Mouse (Mus musculus) forebrain, embryonic 16.5 days (tissue): ENCODE measurements around the gene Patl1. TPM values are rescaled to one million over a fixed set of nuclear protein-coding genes. Genes with fewer than 3 reads are reported as not detected.
A peak's percentile ranks its signal among the peaks of the same experiment; 100 is the strongest.
"Not testable (repeated sequence)": the region's sequence is repeated elsewhere in the genome, so short reads cannot be mapped to it uniquely, and the experiment has no call there.

Experiments used
- ATAC-seq: fragments of 200-750 bp; cut with Nextera tagmentation; 2 replicates; pipeline ENCODE4 v1.8.0; 2017; ENCODE audit warnings: mild to moderate bottlenecking, moderate library complexity
- H3K27ac ChIP-seq: fragments of 300-500 bp; sonication (generic); 2 replicates; pipeline ENCODE4 v1.5.1; 2014; ENCODE audit warnings: low read length, control low read depth
- H3K27me3 ChIP-seq: fragments of 300-500 bp; sonication (generic); replicated peaks from 2 replicates; pipeline ENCODE4 v1.6.1; 2014; ENCODE audit warnings: low read length; ENCODE audit not compliant: control insufficient read depth, insufficient read depth
- H3K36me3 ChIP-seq: fragments of 300-500 bp; sonication (generic); 2 replicates; pipeline ENCODE4 v1.6.1; 2014; ENCODE audit not compliant: control insufficient read depth, insufficient read depth
- H3K4me1 ChIP-seq: fragments of 300-500 bp; sonication (generic); replicated peaks from 2 replicates; pipeline ENCODE4 v1.6.1; 2014; ENCODE audit warnings: low read length; ENCODE audit not compliant: control insufficient read depth, insufficient read depth
- H3K4me2 ChIP-seq: fragments of 300-500 bp; sonication (generic); 2 replicates; pipeline ENCODE4 v1.6.1; 2014; ENCODE audit warnings: mild to moderate bottlenecking, low read length, control low read depth
- H3K4me3 ChIP-seq: fragments of 300-500 bp; sonication (generic); replicated peaks from 2 replicates; pipeline ENCODE4 v1.5.1; 2014; ENCODE audit warnings: mild to moderate bottlenecking, low read length, control low read depth
- H3K9ac ChIP-seq: fragments of 300-500 bp; sonication (generic); replicated peaks from 2 replicates; pipeline ENCODE4 v1.6.1; 2014; ENCODE audit warnings: low read depth, low read length, control low read depth
- H3K9me3 ChIP-seq: fragments of 300-500 bp; sonication (generic); 2 replicates; pipeline ENCODE4 v1.6.1; 2016; ENCODE audit warnings: low read length; ENCODE audit not compliant: control insufficient read depth
- WGBS: fragments of 180-500 bp; shearing (Covaris S2); extraction: QIAGEN DNeasy Blood & Tissue Kit; methylation state at CpG from one replicate; pipeline ENCODE4 v1.1.7; 2014; 5-methylcytosine and 5-hydroxymethylcytosine counted together
- polyA plus RNA-seq: library from polyadenylated mRNA; unstranded; fragments of >200 nt; fragmentation: Nextera tagmentation; extraction: Ambion mirVana; gene quantifications from 2 replicates; pipeline ENCODE4 v1.2.1, GENCODE M21; 2015

The Patl1 gene
- 20.2 and 20.3 TPM in 2 replicates for polyA plus RNA-seq

GRCm38 (mm10) chr19:11912037-11912532 lies at the start of gene Patl1:
Patl1 (plus strand) TSS chr19:11912399.
- Histone ChIP-seq H3K36me3 (peaks cover 3% of the 10 kb centered on the region; the same call in 1 of the 2 replicates), H3K27ac (peak within 1 kb of the TSS; percentile 77), H3K4me3 (peak within 1 kb of the TSS; percentile 56), H3K27me3 (no peaks in the 10 kb centered on the region), H3K9ac (peak within 1 kb of the TSS; percentile 69), H3K4me1 (peaks cover 29% of the 10 kb centered on the region), H3K9me3 (no peaks in the 10 kb centered on the region), H3K4me2 (peak within 1 kb of the TSS; percentile 80)
- ATAC-seq, result peak; percentile 97
- WGBS, result under 1% methylated on average over 50 of the region's 53 CpGs

GRCm38 (mm10) chr19:11867837-11868236 lies 44.4 kb upstream of the Patl1 start:
- Histone ChIP-seq H3K4me1 (no peaks in the 10 kb centered on the region), H3K9me3 (peaks cover 3% of the 10 kb centered on the region; the same call in 1 of the 2 replicates), H3K4me2 (no peak overlapping the region), H3K9ac (no peak overlapping the region), H3K27me3 (no peaks in the 10 kb centered on the region), H3K36me3 (no peaks in the 10 kb centered on the region), H3K4me3 (no peak overlapping the region), H3K27ac (no peak overlapping the region)
- no peak for ATAC-seq
- 78% methylated on average over 2 of the region's 2 CpGs for WGBS

- Histone ChIP-seq H3K27ac (no peak within 1 kb of the TSS), H3K4me1 (no peaks in the 10 kb centered on the region), H3K4me2 (no peak within 1 kb of the TSS), H3K9me3 (no peaks in the 10 kb centered on the region), H3K4me3 (no peak within 1 kb of the TSS), H3K9ac (no peak within 1 kb of the TSS), H3K36me3 (no peaks in the 10 kb centered on the region), H3K27me3 (no peaks in the 10 kb centered on the region)
- ATAC-seq, result no peak
- 52% methylated on average over 1 of the region's 1 CpGs for WGBS
Measured at GRCm38 (mm10) chr19:11875006-11875405, 37.2 kb upstream of the Patl1 start, which contains the start of gene Olfr1419. Olfr1419 (minus strand) TSS chr19:11875106.

GRCm38 (mm10) chr19:11878404-11878803 lies 33.8 kb upstream of the Patl1 start:
- H3K4me3 ChIP-seq, H3K36me3 ChIP-seq, H3K27me3 ChIP-seq, H3K9me3 ChIP-seq, H3K4me1 ChIP-seq, H3K9ac ChIP-seq, H3K4me2 ChIP-seq, H3K27ac ChIP-seq, ATAC-seq: not testable (repeated sequence)
- WGBS, result 69% methylated on average over 22 of the region's 22 CpGs

- H3K9me3 ChIP-seq, result no peaks in the 10 kb centered on the region
- H3K4me3 ChIP-seq, result no peak within 1 kb of the TSS
- no peak for ATAC-seq
- H3K27ac ChIP-seq, result no peak within 1 kb of the TSS
- no peaks in the 10 kb centered on the region for H3K4me1 ChIP-seq
- no peaks in the 10 kb centered on the region for H3K36me3 ChIP-seq
- H3K9ac ChIP-seq, result no peak within 1 kb of the TSS
- H3K4me2 ChIP-seq, result no peak within 1 kb of the TSS
- no peaks in the 10 kb centered on the region for H3K27me3 ChIP-seq
- WGBS, result 58% methylated on average over 1 of the region's 1 CpGs
Measured at GRCm38 (mm10) chr19:11886265-11886664, 25.9 kb upstream of the Patl1 start, which contains the start of gene Olfr1420. Olfr1420 (plus strand) TSS chr19:11886565.

GRCm38 (mm10) chr19:11911021-11911420 lies 1.2 kb upstream of the Patl1 start:
- H3K36me3 ChIP-seq, result peaks cover 3% of the 10 kb centered on the region; the same call in 1 of the 2 replicates
- H3K27ac ChIP-seq, result no peak overlapping the region
- H3K4me2 ChIP-seq, result peak overlapping the region; percentile 80
- no peaks in the 10 kb centered on the region for H3K9me3 ChIP-seq
- peaks cover 23% of the 10 kb centered on the region for H3K4me1 ChIP-seq
- ATAC-seq, result no peak
- no peaks in the 10 kb centered on the region for H3K27me3 ChIP-seq
- H3K4me3 ChIP-seq, result peak overlapping the region; percentile 56
- 97% methylated on average over 5 of the region's 5 CpGs for WGBS
- no peak overlapping the region for H3K9ac ChIP-seq

- peak overlapping the region; percentile 67 for H3K27ac ChIP-seq
- no peaks in the 10 kb centered on the region for H3K9me3 ChIP-seq
- H3K4me3 ChIP-seq, result peak overlapping the region; percentile 56
- peaks cover 3% of the 10 kb centered on the region; the same call in 1 of the 2 replicates for H3K36me3 ChIP-seq
- H3K27me3 ChIP-seq, result no peaks in the 10 kb centered on the region
- H3K9ac ChIP-seq, result peak overlapping the region; percentile 66
- peaks cover 29% of the 10 kb centered on the region for H3K4me1 ChIP-seq
- peak overlapping the region; percentile 80 for H3K4me2 ChIP-seq
- 4% methylated on average over 17 of the region's 17 CpGs for WGBS
- peak; percentile 22 for ATAC-seq
Measured at GRCm38 (mm10) chr19:11911603-11912002, 596 bp upstream of the Patl1 start.

- Histone ChIP-seq H3K27me3 (no peaks in the 10 kb centered on the region), H3K27ac (peak overlapping the region; percentile 77), H3K4me1 (peaks cover 29% of the 10 kb centered on the region), H3K36me3 (peaks cover 3% of the 10 kb centered on the region; the same call in 1 of the 2 replicates), H3K9ac (peak overlapping the region; percentile 69), H3K4me3 (peak overlapping the region; percentile 56), H3K9me3 (no peaks in the 10 kb centered on the region), H3K4me2 (peak overlapping the region; percentile 72)
- under 1% methylated on average over 44 of the region's 54 CpGs for WGBS
- peak; percentile 61 for ATAC-seq
Measured at GRCm38 (mm10) chr19:11912533-11913121, 428 bp downstream of the Patl1 start.

- WGBS, result 3% methylated on average over 2 of the region's 2 CpGs
- H3K4me1 ChIP-seq, result peaks cover 29% of the 10 kb centered on the region
- peaks cover 10% of the 10 kb centered on the region for H3K36me3 ChIP-seq
- H3K27ac ChIP-seq, result no peak overlapping the region
- no peak overlapping the region for H3K4me2 ChIP-seq
- no peaks in the 10 kb centered on the region for H3K27me3 ChIP-seq
- ATAC-seq, result no peak
- no peaks in the 10 kb centered on the region for H3K9me3 ChIP-seq
- no peak overlapping the region for H3K9ac ChIP-seq
- H3K4me3 ChIP-seq, result no peak overlapping the region
Measured at GRCm38 (mm10) chr19:11915804-11916203, 3.6 kb downstream of the Patl1 start.
